In the genomic region with DNA sequence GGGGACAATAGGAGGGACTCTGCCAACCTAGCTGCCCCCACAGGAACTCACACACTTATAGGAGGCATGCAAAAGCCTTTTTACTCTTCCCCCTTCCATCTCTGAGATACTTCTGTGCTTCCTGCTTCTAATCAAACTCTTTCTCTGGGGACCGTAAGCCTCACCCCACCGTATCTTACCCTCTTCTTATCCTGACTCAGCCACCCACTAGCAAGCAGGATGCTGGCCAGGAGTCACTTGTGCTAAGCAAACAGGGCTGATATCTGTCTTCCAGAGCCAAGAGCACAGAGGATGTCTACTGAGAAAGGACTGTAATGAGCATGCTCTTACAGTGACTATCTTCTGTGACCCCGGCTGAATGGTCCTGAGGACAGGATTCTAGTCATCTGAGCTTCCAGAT, we compare ENCODE assay signal across 49 mouse cellular contexts. TPM values are rescaled to one million over a fixed set of nuclear protein-coding genes. Genes with fewer than 3 reads are reported as not detected.
"Had no signal": no experiment of that assay in that cellular context is flagged by ENCODE, and none has a peak within 500 bp of the region (broad histone marks: within the 10 kb centered on the region; RNA-seq: fewer than 3 reads in every experiment).

No protein-coding gene starts in this region.

- H3K4me3 ChIP-seq: heart, embryonic 10.5 days; heart, embryonic 13.5 days; heart, embryonic 15.5 days; hindbrain, embryonic 10.5 days; hindbrain, embryonic 12.5 days; hindbrain, embryonic 13.5 days; hindbrain, embryonic 15.5 days; intestine, embryonic 15.5 days; kidney, embryonic 15.5 days; layer of hippocampus, adult 2 months had no signal

- H3K4me2 ChIP-seq: heart, embryonic 11.5 days; heart, embryonic 13.5 days; heart, embryonic 15.5 days; hindbrain, embryonic 12.5 days; hindbrain, embryonic 13.5 days; hindbrain, embryonic 14.5 days; hindbrain, embryonic 15.5 days; intestine, embryonic 15.5 days; kidney, embryonic 15.5 days had no signal

- DNase-seq: heart, postnatal 10 days; heart, postnatal 14 days; heart, postnatal 36 days; heart, postnatal 4 days; kidney, adult 11 months; kidney, adult 18-20 months; kidney, adult 2 months; kidney, adult 8-10 months; kidney, adult 9 months; kidney, postnatal 10 days; kidney, postnatal 14 days; kidney, postnatal 25 days; kidney, postnatal 36 days; kidney, postnatal 4 days; layer of hippocampus, adult 9-11 months; layer of hippocampus, postnatal 36 days had no signal

- H3K27me3 ChIP-seq: heart, embryonic 13.5 days; heart, embryonic 15.5 days; hindbrain, embryonic 15.5 days; intestine, embryonic 15.5 days; kidney, embryonic 15.5 days had no signal

- H3K4me1 ChIP-seq: heart, embryonic 10.5 days; hindbrain, embryonic 10.5 days; hindbrain, embryonic 12.5 days; hindbrain, embryonic 13.5 days; hindbrain, embryonic 15.5 days; intestine, embryonic 15.5 days; kidney, embryonic 15.5 days had no signal

- H3K27ac ChIP-seq: heart, embryonic 10.5 days; heart, embryonic 13.5 days; heart, embryonic 15.5 days; hindbrain, embryonic 10.5 days; hindbrain, embryonic 12.5 days; hindbrain, embryonic 13.5 days; hindbrain, embryonic 14.5 days; hindbrain, embryonic 15.5 days; hindbrain, postnatal 0 days; intestine, embryonic 15.5 days; kidney, embryonic 15.5 days; kidney, postnatal 0 days; layer of hippocampus, adult 2 months had no signal

- ATAC-seq: hindbrain, embryonic 16.5 days; hindbrain, postnatal 0 days; inflammation-experienced regulatory T-cells, adult 6 months; intestine, embryonic 15.5 days; intestine, embryonic 16.5 days; intestine, postnatal 0 days had no signal

- H3K9ac ChIP-seq: heart, embryonic 13.5 days; heart, embryonic 15.5 days; hindbrain, embryonic 12.5 days; hindbrain, embryonic 13.5 days; hindbrain, embryonic 14.5 days; hindbrain, embryonic 15.5 days; intestine, embryonic 15.5 days; kidney, embryonic 15.5 days had no signal

- H3K36me3 ChIP-seq: heart, embryonic 10.5 days; heart, embryonic 13.5 days; heart, embryonic 15.5 days; hindbrain, embryonic 10.5 days; hindbrain, embryonic 12.5 days; hindbrain, embryonic 13.5 days; hindbrain, embryonic 15.5 days; intestine, embryonic 15.5 days; kidney, embryonic 15.5 days had no signal

- H3K9me3 ChIP-seq: heart, embryonic 10.5 days; heart, embryonic 13.5 days; heart, embryonic 15.5 days; hindbrain, embryonic 10.5 days; hindbrain, embryonic 12.5 days; hindbrain, embryonic 13.5 days; hindbrain, embryonic 15.5 days; intestine, embryonic 15.5 days; kidney, embryonic 15.5 days had no signal

RNA-seq across cellular contexts. Expression of a gene that starts 34.3 kb away (rescaled TPM):
- total RNA-seq: heart, postnatal 10 days; heart, postnatal 14 days; heart, postnatal 25 days; heart, postnatal 36 days; heart, postnatal 4 days; hematopoietic stem cell, adult 5-6 weeks; hindbrain, postnatal 0 days; layer of hippocampus, adult 18-20 months; layer of hippocampus, adult 2 months; layer of hippocampus, adult 8-10 months; layer of hippocampus, postnatal 10 days; layer of hippocampus, postnatal 14 days; layer of hippocampus, postnatal 36 days; left cerebral cortex, adult 18-20 months had no signal
- polyA plus RNA-seq: heart, embryonic 10.5 days; heart, embryonic 11.5 days; heart, embryonic 13.5 days; heart, embryonic 14.5 days; heart, embryonic 15.5 days; heart, embryonic 16.5 days; heart, postnatal 0 days; hindbrain, embryonic 10.5 days; hindbrain, embryonic 11.5 days; hindbrain, embryonic 12.5 days; hindbrain, embryonic 13.5 days; hindbrain, embryonic 14.5 days; hindbrain, embryonic 15.5 days; hindbrain, embryonic 16.5 days; hindbrain, postnatal 0 days; inflammation-experienced regulatory T-cells, adult 6 months; intestine, embryonic 14.5 days; intestine, embryonic 15.5 days; intestine, embryonic 16.5 days; intestine, postnatal 0 days; kidney, adult 2 months; kidney, embryonic 14.5 days; kidney, embryonic 15.5 days; kidney, embryonic 16.5 days; kidney, postnatal 0 days; large intestine, adult 2 months had no signal
